Mouse (Mus musculus): ENCODE data around the gene Agpat3. TPM values are rescaled to one million over a fixed set of nuclear protein-coding genes. Genes with fewer than 3 reads are reported as not detected.

Agpat3 gene
- total and polyA plus RNA-seq, 2 experiments: 132 to 351 TPM

GRCm38 (mm10) chr10:78238926-78239325, 113.4 kb downstream of the Agpat3 start:
- peak; percentile 55 for DNase-seq (ENCODE audit: extremely low read depth, low read depth, low spot score)
- 33% methylated on average over 6 of the region's 6 CpGs for WGBS
- Histone ChIP-seq H3K4me1 (ENCODE audit: control insufficient read depth, insufficient read depth, low read length) (peaks cover 33% of the 10 kb centered on the region), H3K9ac (ENCODE audit: low read depth, low read length) (no peak overlapping the region), H3K27ac (replicated peaks; ENCODE audit: insufficient read depth, low read depth, low read length) (no peak overlapping the region), H3K27me3 (ENCODE audit: control insufficient read depth, insufficient read depth, low read length) (no peaks in the 10 kb centered on the region), H3K4me3 (ENCODE audit: insufficient read depth, low read depth, low read length) (no peak overlapping the region), H3K79me2 (ENCODE audit: control insufficient read depth, insufficient read depth, low read length) (peaks cover 60% of the 10 kb centered on the region), H3K36me3 (ENCODE audit: control insufficient read depth, insufficient read depth, low read length) (no peaks in the 10 kb centered on the region)
- no peak for TF ChIP-seq POLR2A (IDR thresholded peaks at IDR 0.05; ENCODE audit: extremely low read depth, insufficient read depth, low read length)
- TF ChIP-seq CTCF (IDR thresholded peaks at IDR 0.05; ENCODE audit: low read depth, low read length): no peak

GRCm38 (mm10) chr10:78238297-78238696, 114.0 kb downstream of the Agpat3 start:
- TF ChIP-seq CTCF (IDR thresholded peaks at IDR 0.05; ENCODE audit: low read depth, low read length) (no peak), POLR2A (IDR thresholded peaks at IDR 0.05; ENCODE audit: extremely low read depth, insufficient read depth, low read length) (no peak)
- H3K79me2 ChIP-seq (ENCODE audit: control insufficient read depth, insufficient read depth, low read length): peaks cover 57% of the 10 kb centered on the region
- DNase-seq (ENCODE audit: extremely low read depth, low read depth, low spot score): no peak
- H3K36me3 ChIP-seq (ENCODE audit: control insufficient read depth, insufficient read depth, low read length): no peaks in the 10 kb centered on the region
- WGBS: 94% methylated on average over 5 of the region's 5 CpGs
- H3K27ac ChIP-seq (replicated peaks; ENCODE audit: insufficient read depth, low read depth, low read length): no peak overlapping the region
- peaks cover 32% of the 10 kb centered on the region for H3K4me1 ChIP-seq (ENCODE audit: control insufficient read depth, insufficient read depth, low read length)
- H3K4me3 ChIP-seq (ENCODE audit: insufficient read depth, low read depth, low read length): no peak overlapping the region
- H3K27me3 ChIP-seq (ENCODE audit: control insufficient read depth, insufficient read depth, low read length): no peaks in the 10 kb centered on the region
- H3K9ac ChIP-seq (ENCODE audit: low read depth, low read length): no peak overlapping the region

- WGBS: 85% methylated on average over 6 of the region's 6 CpGs
- Histone ChIP-seq H3K36me3 (ENCODE audit: control insufficient read depth, insufficient read depth, low read length) (no peaks in the 10 kb centered on the region), H3K9ac (ENCODE audit: low read depth, low read length) (no peak overlapping the region), H3K27ac (replicated peaks; ENCODE audit: insufficient read depth, low read depth, low read length) (no peak overlapping the region), H3K79me2 (ENCODE audit: control insufficient read depth, insufficient read depth, low read length) (peaks cover 57% of the 10 kb centered on the region), H3K4me3 (ENCODE audit: insufficient read depth, low read depth, low read length) (no peak overlapping the region), H3K4me1 (ENCODE audit: control insufficient read depth, insufficient read depth, low read length) (peaks cover 28% of the 10 kb centered on the region), H3K27me3 (ENCODE audit: control insufficient read depth, insufficient read depth, low read length) (no peaks in the 10 kb centered on the region)
- no peak for DNase-seq (ENCODE audit: extremely low read depth, low read depth, low spot score)
- no peak for TF ChIP-seq POLR2A (IDR thresholded peaks at IDR 0.05; ENCODE audit: extremely low read depth, insufficient read depth, low read length)
- TF ChIP-seq CTCF (IDR thresholded peaks at IDR 0.05; ENCODE audit: low read depth, low read length): no peak
Observed at GRCm38 (mm10) chr10:78237809-78238208, 114.5 kb downstream of the Agpat3 start.

DNA sequence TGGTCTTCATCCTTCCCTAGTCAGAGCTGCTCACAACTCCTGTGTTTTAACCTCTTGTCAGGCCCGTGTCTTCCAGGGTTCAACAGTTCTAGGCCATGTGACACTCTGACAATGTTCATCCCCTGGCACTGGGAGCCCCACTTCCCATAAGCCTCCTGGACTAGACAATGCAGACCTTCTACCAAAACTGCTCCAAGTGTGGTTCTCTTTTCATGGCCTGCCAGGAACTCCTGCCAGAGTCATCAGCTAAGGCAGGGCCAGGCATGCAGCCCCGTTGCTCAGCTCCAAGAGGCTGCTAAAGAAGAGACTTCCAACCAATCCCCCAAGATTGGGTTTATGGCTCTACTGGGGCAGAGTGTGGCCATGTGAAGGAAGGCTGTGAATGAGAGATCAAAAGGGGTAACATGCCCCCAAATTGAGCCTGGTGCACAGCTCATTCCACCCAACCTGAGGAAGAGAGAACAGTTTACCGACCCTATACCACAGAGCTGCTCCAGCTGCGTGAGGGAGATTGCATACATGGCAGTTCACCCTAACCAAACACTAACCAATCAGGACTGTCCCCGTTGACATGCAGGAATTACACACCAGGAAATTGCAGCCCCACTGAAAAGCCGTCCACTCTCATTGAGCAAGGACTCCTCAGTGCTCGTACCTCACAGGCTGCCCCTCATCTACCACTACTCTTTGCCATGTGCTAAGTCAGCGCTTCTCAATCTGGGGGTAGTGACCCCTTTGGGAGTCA, 115.2 kb downstream of the Agpat3 start:
- H3K36me3 ChIP-seq (ENCODE audit: control insufficient read depth, insufficient read depth, low read length): no peaks in the 10 kb centered on the region
- no peak overlapping the region for H3K27ac ChIP-seq (replicated peaks; ENCODE audit: insufficient read depth, low read depth, low read length)
- H3K27me3 ChIP-seq (ENCODE audit: control insufficient read depth, insufficient read depth, low read length): no peaks in the 10 kb centered on the region
- 62% methylated on average over 8 of the region's 8 CpGs for WGBS
- no peak overlapping the region for H3K9ac ChIP-seq (ENCODE audit: low read depth, low read length)
- H3K79me2 ChIP-seq (ENCODE audit: control insufficient read depth, insufficient read depth, low read length): peaks cover 60% of the 10 kb centered on the region
- TF ChIP-seq CTCF (IDR thresholded peaks at IDR 0.05; ENCODE audit: low read depth, low read length) (no peak), POLR2A (IDR thresholded peaks at IDR 0.05; ENCODE audit: extremely low read depth, insufficient read depth, low read length) (no peak)
- H3K4me1 ChIP-seq (ENCODE audit: control insufficient read depth, insufficient read depth, low read length): peaks cover 27% of the 10 kb centered on the region
- H3K4me3 ChIP-seq (ENCODE audit: insufficient read depth, low read depth, low read length): no peak overlapping the region
- DNase-seq (ENCODE audit: extremely low read depth, low read depth, low spot score): no peak

DNA sequence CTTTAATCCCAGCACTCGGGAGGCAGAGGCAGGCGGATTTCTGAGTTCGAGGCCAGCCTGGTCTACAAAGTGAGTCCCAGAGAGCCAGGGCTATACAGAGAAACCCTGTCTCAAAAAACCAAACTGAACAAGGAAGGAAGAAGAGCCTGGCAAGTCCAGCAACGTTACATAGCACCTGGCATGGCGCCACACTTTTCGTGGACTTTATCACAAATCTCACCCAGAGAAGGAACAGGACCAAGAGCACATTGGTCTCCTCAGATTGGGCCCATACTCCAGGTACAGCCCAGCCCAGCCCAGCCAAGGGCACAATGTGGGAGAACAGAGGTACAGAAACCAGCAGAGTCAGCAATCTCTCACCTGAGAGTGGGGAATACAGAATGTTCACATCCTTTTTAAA, 118.5 kb downstream of the Agpat3 start:
- Histone ChIP-seq H3K4me3 (ENCODE audit: insufficient read depth, low read depth, low read length) (no peak overlapping the region), H3K36me3 (ENCODE audit: control insufficient read depth, insufficient read depth, low read length) (peaks cover 11% of the 10 kb centered on the region; the same call in 1 of the 2 replicates), H3K9ac (ENCODE audit: low read depth, low read length) (no peak overlapping the region), H3K4me1 (ENCODE audit: control insufficient read depth, insufficient read depth, low read length) (peaks cover 22% of the 10 kb centered on the region), H3K27ac (replicated peaks; ENCODE audit: insufficient read depth, low read depth, low read length) (no peak overlapping the region), H3K79me2 (ENCODE audit: control insufficient read depth, insufficient read depth, low read length) (peaks cover 54% of the 10 kb centered on the region; the same call in 1 of the 2 replicates), H3K27me3 (ENCODE audit: control insufficient read depth, insufficient read depth, low read length) (no peaks in the 10 kb centered on the region)
- no peak for TF ChIP-seq POLR2A (IDR thresholded peaks at IDR 0.05; ENCODE audit: extremely low read depth, insufficient read depth, low read length)
- no peak for TF ChIP-seq CTCF (IDR thresholded peaks at IDR 0.05; ENCODE audit: low read depth, low read length)
- 60% methylated on average over 6 of the region's 6 CpGs for WGBS
- peak; percentile 76 for DNase-seq (ENCODE audit: extremely low read depth, low read depth, low spot score)

- no peak overlapping the region for H3K27ac ChIP-seq (replicated peaks; ENCODE audit: insufficient read depth, low read depth, low read length)
- TF ChIP-seq POLR2A (IDR thresholded peaks at IDR 0.05; ENCODE audit: extremely low read depth, insufficient read depth, low read length) (no peak), CTCF (IDR thresholded peaks at IDR 0.05; ENCODE audit: low read depth, low read length) (no peak)
- peaks cover 22% of the 10 kb centered on the region for H3K4me1 ChIP-seq (ENCODE audit: control insufficient read depth, insufficient read depth, low read length)
- H3K4me3 ChIP-seq (ENCODE audit: insufficient read depth, low read depth, low read length): no peak overlapping the region
- WGBS: 89% methylated on average over 5 of the region's 5 CpGs
- no peak for DNase-seq (ENCODE audit: extremely low read depth, low read depth, low spot score)
- peaks cover 48% of the 10 kb centered on the region; the same call in 1 of the 2 replicates for H3K79me2 ChIP-seq (ENCODE audit: control insufficient read depth, insufficient read depth, low read length)
- no peaks in the 10 kb centered on the region for H3K27me3 ChIP-seq (ENCODE audit: control insufficient read depth, insufficient read depth, low read length)
- peaks cover 16% of the 10 kb centered on the region; the same call in 1 of the 2 replicates for H3K36me3 ChIP-seq (ENCODE audit: control insufficient read depth, insufficient read depth, low read length)
- no peak overlapping the region for H3K9ac ChIP-seq (ENCODE audit: low read depth, low read length)
Observed at GRCm38 (mm10) chr10:78233161-78233560, 119.1 kb downstream of the Agpat3 start.
